Mouse (Mus musculus) midbrain, embryonic 15.5 days (tissue): ENCODE measurements at regions not wholly inside any gene's neighbourhood (a gene's known extent, or its start where the extent isn't known, plus 50 kb on each side); places are given as distances from the start of the nearest gene placed in this dataset.

ENCODE experiments used
- ATAC-seq: fragments of 200-750 bp; cut with Nextera tagmentation; replicated peaks from 2 replicates; pipeline ENCODE4 v1.8.0; 2017; ENCODE audit warnings: moderate TSS enrichment
- H3K27ac ChIP-seq: fragments of 300-500 bp; sonication (generic); 2 replicates; pipeline ENCODE4 v1.5.1; 2015; ENCODE audit warnings: mild to moderate bottlenecking, inconsistent platforms
- H3K27me3 ChIP-seq: fragments of 300-500 bp; sonication (generic); replicated peaks from 2 replicates; pipeline ENCODE4 v1.6.1; 2015; ENCODE audit warnings: inconsistent platforms
- H3K36me3 ChIP-seq: fragments of 300-500 bp; sonication (generic); replicated peaks from 2 replicates; pipeline ENCODE4 v1.6.1; 2015; ENCODE audit warnings: inconsistent platforms
- H3K4me1 ChIP-seq: fragments of 300-500 bp; sonication (generic); 2 replicates; pipeline ENCODE4 v1.6.1; 2015; ENCODE audit warnings: inconsistent platforms
- H3K4me2 ChIP-seq: fragments of 300-500 bp; sonication (generic); 2 replicates; pipeline ENCODE4 v1.6.1; 2015; ENCODE audit warnings: inconsistent platforms, mild to moderate bottlenecking, moderate library complexity
- H3K4me3 ChIP-seq: fragments of 300-500 bp; sonication (generic); 2 replicates; pipeline ENCODE4 v1.5.1; 2015; ENCODE audit warnings: mild to moderate bottlenecking, inconsistent platforms
- H3K9ac ChIP-seq: fragments of 300-500 bp; sonication (generic); 2 replicates; pipeline ENCODE4 v1.6.1; 2015; ENCODE audit warnings: mild to moderate bottlenecking, inconsistent platforms
- H3K9me3 ChIP-seq: fragments of 300-500 bp; sonication (generic); 2 replicates; pipeline ENCODE4 v1.6.1; 2016; ENCODE audit warnings: inconsistent platforms
- WGBS: fragments of 180-500 bp; shearing (Covaris S2); methylation state at CpG from one replicate; pipeline ENCODE4 v1.1.7; 2015; ENCODE audit warnings: mixed read lengths; 5-methylcytosine and 5-hydroxymethylcytosine counted together

DNA sequence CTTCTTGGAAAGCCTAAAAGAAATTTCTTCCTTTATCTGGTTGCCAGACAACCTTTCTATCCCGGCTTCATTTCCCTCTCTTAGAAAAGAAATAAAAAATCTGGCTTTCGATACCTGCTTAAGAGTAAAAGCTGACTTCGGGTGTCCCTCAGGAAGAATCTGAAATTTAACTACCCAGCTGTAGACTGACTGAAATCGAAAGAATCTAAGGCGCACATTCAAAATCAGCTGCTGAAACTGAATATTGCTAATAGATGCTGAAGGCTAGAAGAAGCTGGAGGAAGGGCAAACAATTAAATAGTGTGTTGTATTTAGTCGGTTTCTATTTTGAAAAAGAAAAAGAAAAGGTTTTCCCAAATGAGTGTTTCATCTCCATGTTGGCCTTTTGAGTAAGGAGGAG lies 128.0 kb upstream of the Gm6657 start:
- Histone ChIP-seq H3K27ac (no peak overlapping the region), H3K36me3 (no peaks in the 10 kb centered on the region), H3K27me3 (no peaks in the 10 kb centered on the region), H3K4me3 (no peak overlapping the region), H3K9ac (no peak overlapping the region), H3K4me1 (no peaks in the 10 kb centered on the region), H3K9me3 (no peaks in the 10 kb centered on the region), H3K4me2 (no peak overlapping the region)
- no peak for ATAC-seq
- WGBS: 73% methylated on average over 6 of the region's 6 CpGs

GRCm38 (mm10) chr12:78072935-78073334 lies 121.1 kb upstream of the Gm6657 start:
- H3K4me2 ChIP-seq: no peak overlapping the region
- ATAC-seq: no peak
- WGBS: 67% methylated on average over 9 of the region's 9 CpGs

DNA sequence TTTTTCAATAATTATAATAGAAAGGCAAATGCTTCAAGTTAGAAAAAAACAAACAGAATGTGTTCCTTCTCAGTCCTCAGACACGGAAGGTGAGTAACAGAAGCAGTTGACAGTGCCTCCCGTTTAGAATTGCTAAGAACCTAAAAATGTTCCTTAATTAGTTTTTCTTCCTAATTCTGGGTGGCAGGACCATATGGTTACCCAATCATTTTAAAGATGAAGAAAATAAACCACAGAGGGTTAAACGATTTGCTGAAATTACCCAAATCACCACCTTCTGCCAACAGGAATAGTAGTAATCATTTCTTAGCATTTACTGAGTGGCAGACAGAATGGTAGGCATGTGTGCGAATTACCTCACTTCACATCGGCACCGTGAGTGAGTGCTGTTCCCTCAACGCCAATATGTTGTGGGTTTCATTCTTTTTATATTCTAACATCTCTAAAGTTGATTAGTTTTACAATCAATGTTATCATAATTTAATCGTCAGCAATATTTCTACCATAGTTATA lies 119.7 kb upstream of the Gm6657 start:
- Histone ChIP-seq H3K27ac (no peak overlapping the region), H3K9ac (no peak overlapping the region), H3K9me3 (no peaks in the 10 kb centered on the region), H3K4me1 (0 out of 2 replicates have a peak, but pooled peaks cover 4% of the 10 kb centered on the region), H3K27me3 (no peaks in the 10 kb centered on the region), H3K4me2 (no peak overlapping the region), H3K36me3 (no peaks in the 10 kb centered on the region), H3K4me3 (no peak overlapping the region)
- WGBS: 93% methylated on average over 8 of the region's 8 CpGs
- ATAC-seq: no peak

More at GRCm38 (mm10) chr12:78072935-78073334, 121.1 kb upstream of the Gm6657 start:
- Histone ChIP-seq H3K27me3 (no peaks in the 10 kb centered on the region), H3K4me3 (no peak overlapping the region), H3K9me3 (no peaks in the 10 kb centered on the region), H3K27ac (no peak overlapping the region), H3K9ac (no peak overlapping the region), H3K36me3 (no peaks in the 10 kb centered on the region), H3K4me1 (no peaks in the 10 kb centered on the region)

GRCm38 (mm10) chr12:78077285-78077684 lies 116.8 kb upstream of the Gm6657 start:
- no peak overlapping the region for H3K27ac ChIP-seq
- no peak overlapping the region for H3K9ac ChIP-seq
- no peak overlapping the region for H3K4me2 ChIP-seq
- H3K4me1 ChIP-seq: 0 out of 2 replicates have a peak, but pooled peaks cover 4% of the 10 kb centered on the region
- H3K4me3 ChIP-seq: no peak overlapping the region
- ATAC-seq: no peak
- H3K36me3 ChIP-seq: no peaks in the 10 kb centered on the region
- no peaks in the 10 kb centered on the region for H3K27me3 ChIP-seq
- 42% methylated on average over 5 of the region's 5 CpGs for WGBS
- no peaks in the 10 kb centered on the region for H3K9me3 ChIP-seq

GRCm38 (mm10) chr12:78082163-78082562 lies 111.9 kb upstream of the Gm6657 start:
- Histone ChIP-seq H3K27ac (no peak overlapping the region), H3K36me3 (no peaks in the 10 kb centered on the region), H3K9me3 (no peaks in the 10 kb centered on the region), H3K4me3 (no peak overlapping the region), H3K27me3 (no peaks in the 10 kb centered on the region), H3K9ac (no peak overlapping the region), H3K4me1 (0 out of 2 replicates have a peak, but pooled peaks cover 4% of the 10 kb centered on the region), H3K4me2 (no peak overlapping the region)
- no peak for ATAC-seq
- WGBS: 76% methylated on average over 1 of the region's 1 CpGs

- Histone ChIP-seq H3K27ac (no peak overlapping the region), H3K4me2 (no peak overlapping the region), H3K9me3 (no peaks in the 10 kb centered on the region), H3K27me3 (no peaks in the 10 kb centered on the region), H3K36me3 (no peaks in the 10 kb centered on the region), H3K4me1 (peaks cover 5% of the 10 kb centered on the region), H3K9ac (no peak overlapping the region), H3K4me3 (no peak overlapping the region)
- no peak for ATAC-seq
- WGBS: 91% methylated on average over 5 of the region's 5 CpGs
Measured at GRCm38 (mm10) chr12:78086016-78086415, 108.0 kb upstream of the Gm6657 start.

GRCm38 (mm10) chr12:78087921-78088320 lies 106.1 kb upstream of the Gm6657 start:
- Histone ChIP-seq H3K4me3 (no peak overlapping the region), H3K27me3 (no peaks in the 10 kb centered on the region), H3K4me2 (no peak overlapping the region), H3K9me3 (no peaks in the 10 kb centered on the region), H3K9ac (no peak overlapping the region), H3K27ac (no peak overlapping the region), H3K36me3 (no peaks in the 10 kb centered on the region), H3K4me1 (peaks cover 5% of the 10 kb centered on the region)
- WGBS: 74% methylated on average over 1 of the region's 1 CpGs
- ATAC-seq: no peak

- WGBS: 87% methylated on average over 4 of the region's 4 CpGs
- Histone ChIP-seq H3K9ac (no peak overlapping the region), H3K36me3 (no peaks in the 10 kb centered on the region), H3K27ac (no peak overlapping the region), H3K4me3 (no peak overlapping the region), H3K9me3 (no peaks in the 10 kb centered on the region), H3K27me3 (no peaks in the 10 kb centered on the region), H3K4me1 (peaks cover 5% of the 10 kb centered on the region), H3K4me2 (no peak overlapping the region)
- no peak for ATAC-seq
Measured at GRCm38 (mm10) chr12:78094471-78094870, 99.6 kb upstream of the Gm6657 start.

DNA sequence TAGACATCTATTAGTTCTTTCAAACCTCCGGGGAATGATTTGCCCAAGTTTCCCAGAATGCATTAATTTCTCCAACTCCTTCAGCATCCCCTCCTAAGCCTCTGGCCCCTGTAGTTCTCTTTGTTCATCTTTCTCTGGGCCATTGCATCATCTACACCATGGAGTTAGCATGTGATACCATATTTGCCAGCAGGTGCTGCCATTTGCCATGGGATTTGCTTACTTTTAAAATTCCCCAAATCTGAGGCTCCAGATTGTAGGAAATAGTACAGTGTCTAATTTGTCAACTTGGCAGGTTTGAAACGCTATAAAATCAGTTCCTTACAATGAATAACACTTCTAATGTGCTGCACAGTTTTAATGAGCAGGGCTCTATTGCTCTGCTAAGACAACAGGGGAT lies 98.7 kb upstream of the Gm6657 start:
- no peak overlapping the region for H3K4me2 ChIP-seq
- no peak for ATAC-seq
- WGBS: 72% methylated on average over 2 of the region's 2 CpGs
- no peaks in the 10 kb centered on the region for H3K9me3 ChIP-seq
- no peak overlapping the region for H3K4me3 ChIP-seq
- no peak overlapping the region for H3K9ac ChIP-seq
- no peaks in the 10 kb centered on the region for H3K27me3 ChIP-seq
- H3K4me1 ChIP-seq: peaks cover 6% of the 10 kb centered on the region; the same call in 1 of the 2 replicates
- H3K36me3 ChIP-seq: no peaks in the 10 kb centered on the region
- no peak overlapping the region for H3K27ac ChIP-seq

DNA sequence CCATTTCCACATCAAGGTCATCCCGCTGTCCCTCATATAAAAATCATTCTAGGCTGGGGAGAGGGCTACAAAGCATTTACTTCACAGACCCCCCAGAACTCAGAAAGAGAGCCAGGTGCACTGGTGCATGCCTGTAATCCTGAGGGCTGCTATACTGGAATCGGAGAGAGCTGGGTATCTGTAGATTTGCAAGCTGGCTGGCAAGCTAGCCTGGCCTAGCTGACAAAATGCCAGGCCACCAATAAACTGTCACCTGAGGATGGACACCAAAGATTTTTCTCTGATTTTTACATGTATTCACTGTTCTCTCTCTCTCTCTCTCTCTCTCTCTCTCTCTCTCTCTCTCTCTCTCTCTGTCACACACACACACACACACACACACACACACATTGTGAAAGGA lies 98.1 kb upstream of the Gm6657 start:
- no peaks in the 10 kb centered on the region for H3K27me3 ChIP-seq
- H3K9ac ChIP-seq: no peak overlapping the region
- no peak for ATAC-seq
- H3K4me2 ChIP-seq: no peak overlapping the region
- H3K4me1 ChIP-seq: peaks cover 6% of the 10 kb centered on the region; the same call in 1 of the 2 replicates
- no peaks in the 10 kb centered on the region for H3K9me3 ChIP-seq
- WGBS: 81% methylated on average over 2 of the region's 2 CpGs
- H3K36me3 ChIP-seq: no peaks in the 10 kb centered on the region
- H3K4me3 ChIP-seq: no peak overlapping the region
- H3K27ac ChIP-seq: no peak overlapping the region

GRCm38 (mm10) chr12:78097119-78097518 lies 96.9 kb upstream of the Gm6657 start:
- H3K27ac ChIP-seq: no peak overlapping the region
- no peaks in the 10 kb centered on the region for H3K9me3 ChIP-seq
- peaks cover 6% of the 10 kb centered on the region; the same call in 1 of the 2 replicates for H3K4me1 ChIP-seq
- no peaks in the 10 kb centered on the region for H3K36me3 ChIP-seq
- no peak overlapping the region for H3K4me2 ChIP-seq
- no peak for ATAC-seq
- WGBS: 19% methylated on average over 1 of the region's 1 CpGs
- H3K4me3 ChIP-seq: no peak overlapping the region
- H3K27me3 ChIP-seq: no peaks in the 10 kb centered on the region
- no peak overlapping the region for H3K9ac ChIP-seq

DNA sequence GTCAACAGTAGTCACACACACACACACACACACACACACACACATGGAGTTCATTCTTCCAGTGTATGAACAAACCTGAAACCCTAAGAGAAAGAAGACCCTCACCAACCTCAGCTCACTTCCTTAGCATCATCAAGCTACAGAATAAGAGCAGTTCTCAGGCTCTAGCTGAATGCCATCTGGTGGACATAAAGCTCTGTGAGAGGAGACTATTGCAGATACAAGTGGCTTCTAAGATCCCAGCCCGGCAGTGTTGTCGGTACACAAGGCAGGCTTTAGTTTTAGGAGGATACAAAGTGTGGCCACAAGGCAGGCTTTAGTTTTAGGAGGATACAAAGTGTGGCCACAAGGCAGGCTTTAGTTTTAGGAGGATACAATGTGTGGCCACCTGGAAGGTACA lies 96.3 kb upstream of the Gm6657 start:
- 81% methylated on average over 2 of the region's 2 CpGs for WGBS

DNA sequence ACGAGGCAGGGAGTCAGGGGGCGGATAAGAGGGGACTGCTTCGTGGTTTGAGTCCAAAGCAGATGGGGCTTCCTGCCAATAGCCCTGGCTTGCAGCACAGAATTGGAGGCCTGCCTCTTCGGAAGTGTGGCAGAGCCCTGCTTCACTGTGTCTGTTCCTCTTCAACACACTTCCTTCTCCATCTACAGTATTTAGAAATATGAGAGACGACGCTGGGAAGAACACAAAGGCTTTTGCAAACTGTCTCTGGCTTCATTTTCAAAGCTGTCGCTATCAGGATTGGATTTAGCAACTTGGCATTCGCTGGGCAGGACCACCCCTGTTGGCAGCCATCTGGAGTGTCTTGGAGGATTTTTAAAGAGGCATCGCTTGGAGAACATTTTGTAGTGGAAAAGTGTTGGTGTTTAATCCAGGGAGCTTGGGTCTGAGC lies 95.3 kb upstream of the Gm6657 start:
- H3K9ac ChIP-seq: no peak overlapping the region
- no peak overlapping the region for H3K4me3 ChIP-seq
- peaks cover 6% of the 10 kb centered on the region; the same call in 1 of the 2 replicates for H3K4me1 ChIP-seq
- no peaks in the 10 kb centered on the region for H3K36me3 ChIP-seq
- 58% methylated on average over 9 of the region's 9 CpGs for WGBS
- no peaks in the 10 kb centered on the region for H3K9me3 ChIP-seq
- 0 out of 2 replicates have a peak, but pooled peaks have one; percentile 52 for ATAC-seq
- H3K27ac ChIP-seq: 0 out of 2 replicates have a peak overlapping the region, but pooled peaks have one; percentile 1
- no peaks in the 10 kb centered on the region for H3K27me3 ChIP-seq
- H3K4me2 ChIP-seq: no peak overlapping the region

More for the DNA sequence above, 96.3 kb upstream of the Gm6657 start:
- Histone ChIP-seq H3K27ac (no peak overlapping the region), H3K9ac (no peak overlapping the region), H3K4me3 (no peak overlapping the region), H3K4me2 (no peak overlapping the region), H3K27me3 (no peaks in the 10 kb centered on the region), H3K4me1 (peaks cover 6% of the 10 kb centered on the region; the same call in 1 of the 2 replicates), H3K9me3 (no peaks in the 10 kb centered on the region), H3K36me3 (no peaks in the 10 kb centered on the region)
- ATAC-seq: no peak
